Mouse (Mus musculus): Measurements from ENCODE around the gene Vamp5. TPM values are rescaled to one million over a fixed set of nuclear protein-coding genes. Genes with fewer than 3 reads are reported as not detected.
A peak's percentile ranks its signal among the peaks of the same experiment; 100 is the strongest.

Vamp5 gene
- 10.5 and 12.6 TPM in 2 replicates for polyA plus RNA-seq (2015; fragmentation: Nextera tagmentation; extraction: Ambion mirVana)

DNA sequence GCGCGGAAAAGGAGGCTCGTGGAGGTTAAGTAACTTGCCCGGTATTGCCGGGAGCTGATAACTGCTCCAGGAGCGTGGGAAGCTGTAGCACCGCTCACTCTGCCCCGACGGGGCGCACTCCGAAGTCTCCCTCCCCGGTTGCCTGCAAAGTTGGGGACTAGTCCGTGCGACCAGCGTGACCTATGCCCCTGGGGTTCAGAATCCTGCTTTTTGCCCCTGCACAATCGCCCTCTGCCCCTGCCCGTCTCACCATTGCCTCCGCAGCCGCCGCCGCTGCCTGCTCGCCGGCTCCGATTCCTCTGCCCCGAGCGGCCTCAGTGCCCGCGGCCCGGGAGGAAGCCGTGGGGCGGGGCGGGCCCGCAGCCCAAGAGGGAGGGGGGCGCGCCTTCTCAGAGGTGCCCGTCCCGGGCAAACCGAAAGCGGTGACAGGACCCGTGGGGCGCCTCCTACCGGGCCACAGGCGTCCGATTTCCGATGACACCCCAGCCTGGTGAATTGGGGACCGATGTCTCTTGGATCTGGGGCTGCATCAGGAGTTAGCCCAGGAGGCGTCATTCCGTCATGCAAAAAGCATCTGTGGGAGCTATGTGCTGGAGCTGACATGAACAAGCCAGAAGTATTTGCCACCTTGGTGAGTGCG, at the start of gene Vamp5:
Vamp5 (minus strand) TSS at position 338 of the 640 bp plus-strand sequence.
- 2% methylated on average over 48 of the region's 49 CpGs for WGBS
- peak; percentile 58 for ATAC-seq
- peaks cover 21% of the 10 kb centered on the region for H3K27me3 ChIP-seq (replicated peaks; ENCODE audit: control insufficient read depth, insufficient read depth, low read length)

DNA sequence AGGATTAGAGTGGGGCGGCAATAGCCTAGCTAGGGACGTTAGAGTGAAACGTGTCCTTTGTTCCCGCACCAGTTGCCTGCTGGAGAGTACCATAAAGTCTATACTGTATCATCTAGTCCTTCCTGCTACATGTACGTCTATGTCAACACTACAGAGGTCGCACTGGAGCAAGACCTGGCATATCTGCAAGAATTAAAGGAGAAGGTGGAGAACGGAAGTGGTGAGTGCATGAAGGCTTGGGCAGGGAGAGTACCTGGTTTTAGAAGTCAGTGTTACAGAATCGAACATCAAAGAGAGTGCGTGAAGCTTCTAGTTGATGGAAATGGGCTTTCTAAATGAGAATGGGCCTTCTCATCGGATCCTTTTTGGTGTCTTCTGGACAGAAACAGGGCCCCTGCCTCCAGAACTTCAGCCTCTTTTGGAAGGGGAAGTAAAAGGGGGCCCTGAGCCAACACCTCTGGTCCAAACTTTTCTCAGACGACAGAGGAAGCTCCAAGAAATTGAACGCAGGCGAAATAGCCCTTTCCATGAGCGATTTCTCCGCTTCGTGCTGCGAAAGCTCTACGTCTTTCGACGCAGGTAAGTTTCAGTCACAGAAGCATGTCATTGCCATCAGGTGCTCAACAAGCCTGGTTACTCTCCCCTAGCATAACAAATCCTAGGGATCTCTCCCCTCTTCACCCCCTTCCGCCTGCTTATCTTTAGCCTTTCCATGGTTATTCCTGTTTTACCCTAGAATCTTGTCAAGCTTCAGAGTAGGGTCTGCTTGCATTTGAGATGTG, 49.0 kb upstream of the Vamp5 start:
- H3K36me3 ChIP-seq (ENCODE audit: control insufficient read depth, insufficient read depth) = peaks cover 20% of the 10 kb centered on the region
- no peaks in the 10 kb centered on the region for H3K9me3 ChIP-seq (ENCODE audit: control insufficient read depth, low read length)
- 90% methylated on average over 21 of the region's 21 CpGs for WGBS
- no peaks in the 10 kb centered on the region for H3K4me1 ChIP-seq (replicated peaks; ENCODE audit: control insufficient read depth, insufficient read depth, low read length)
- no peak overlapping the region for H3K4me3 ChIP-seq (replicated peaks; ENCODE audit: low read length)
- no peak overlapping the region for H3K4me2 ChIP-seq (ENCODE audit: low read length)
- ATAC-seq = no peak
- H3K9ac ChIP-seq (replicated peaks; ENCODE audit: low read depth, low read length) = no peak overlapping the region
- no peaks in the 10 kb centered on the region for H3K27me3 ChIP-seq (replicated peaks; ENCODE audit: control insufficient read depth, insufficient read depth, low read length)
- H3K27ac ChIP-seq (ENCODE audit: low read length) = no peak overlapping the region

More for the DNA sequence above, at the start of gene Vamp5:
- no peaks in the 10 kb centered on the region for H3K36me3 ChIP-seq (ENCODE audit: control insufficient read depth, insufficient read depth)
- H3K4me2 ChIP-seq (ENCODE audit: low read length) = peak within 1 kb of the TSS; percentile 59
- H3K9ac ChIP-seq (replicated peaks; ENCODE audit: low read depth, low read length) = peak within 1 kb of the TSS; percentile 51
- no peaks in the 10 kb centered on the region for H3K9me3 ChIP-seq (ENCODE audit: control insufficient read depth, low read length)
- no peak within 1 kb of the TSS for H3K27ac ChIP-seq (ENCODE audit: low read length)
- H3K4me1 ChIP-seq (replicated peaks; ENCODE audit: control insufficient read depth, insufficient read depth, low read length) = no peaks in the 10 kb centered on the region; the same call in 1 of the 2 replicates
- peak within 1 kb of the TSS; percentile 43 for H3K4me3 ChIP-seq (replicated peaks; ENCODE audit: low read length)

DNA sequence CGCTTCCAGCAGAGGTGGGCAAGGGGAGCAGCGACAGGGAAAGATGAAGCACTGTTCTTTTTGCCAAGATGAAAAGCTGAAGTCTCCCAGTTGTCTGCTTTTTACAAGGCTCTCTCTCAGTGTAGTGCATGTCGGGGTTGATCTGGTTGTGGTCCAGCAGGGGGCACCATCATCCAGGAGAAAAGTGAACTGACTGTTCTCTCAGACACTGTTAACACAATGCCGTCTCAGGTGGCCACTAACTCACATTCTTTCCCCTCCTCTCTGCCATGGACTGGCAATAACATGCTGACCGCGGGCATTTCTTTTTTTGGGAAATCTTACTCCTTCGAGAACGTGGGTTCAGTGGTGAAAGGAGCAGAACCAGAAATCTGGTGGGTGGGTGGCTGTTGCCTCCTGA, 47.8 kb upstream of the Vamp5 start:
- no peaks in the 10 kb centered on the region for H3K9me3 ChIP-seq (ENCODE audit: control insufficient read depth, low read length)
- H3K36me3 ChIP-seq (ENCODE audit: control insufficient read depth, insufficient read depth) = peaks cover 26% of the 10 kb centered on the region
- no peak overlapping the region for H3K27ac ChIP-seq (ENCODE audit: low read length)
- no peaks in the 10 kb centered on the region for H3K4me1 ChIP-seq (replicated peaks; ENCODE audit: control insufficient read depth, insufficient read depth, low read length)
- ATAC-seq = peak; percentile 82
- no peak overlapping the region for H3K4me3 ChIP-seq (replicated peaks; ENCODE audit: low read length)
- H3K4me2 ChIP-seq (ENCODE audit: low read length) = no peak overlapping the region
- 35% methylated on average over 8 of the region's 8 CpGs for WGBS
- H3K27me3 ChIP-seq (replicated peaks; ENCODE audit: control insufficient read depth, insufficient read depth, low read length) = no peaks in the 10 kb centered on the region
- no peak overlapping the region for H3K9ac ChIP-seq (replicated peaks; ENCODE audit: low read depth, low read length)

DNA sequence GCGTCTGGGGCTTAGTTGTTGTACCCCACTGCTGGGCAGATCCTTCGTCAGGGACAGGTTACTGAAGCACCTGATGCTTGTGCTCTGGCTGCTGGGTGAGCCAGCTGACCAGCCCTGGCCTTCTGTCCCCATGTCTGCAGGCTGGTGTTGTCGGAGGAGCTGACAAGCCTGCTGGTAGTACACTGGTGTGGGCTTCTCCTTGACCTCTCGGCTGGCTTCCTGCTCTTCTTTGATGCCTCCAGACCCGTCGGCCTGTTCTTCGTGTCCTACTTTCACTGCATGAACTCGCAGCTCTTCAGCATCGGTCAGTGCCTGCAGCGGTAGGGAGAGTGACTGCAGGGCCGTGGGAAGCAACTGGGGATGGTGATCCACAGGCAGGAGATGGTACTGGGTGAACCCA, 45.4 kb upstream of the Vamp5 start:
- no peak overlapping the region for H3K27ac ChIP-seq (ENCODE audit: low read length)
- H3K27me3 ChIP-seq (replicated peaks; ENCODE audit: control insufficient read depth, insufficient read depth, low read length) = no peaks in the 10 kb centered on the region
- H3K9ac ChIP-seq (replicated peaks; ENCODE audit: low read depth, low read length) = no peak overlapping the region
- no peak for ATAC-seq
- H3K36me3 ChIP-seq (ENCODE audit: control insufficient read depth, insufficient read depth) = peaks cover 25% of the 10 kb centered on the region
- H3K4me1 ChIP-seq (replicated peaks; ENCODE audit: control insufficient read depth, insufficient read depth, low read length) = no peaks in the 10 kb centered on the region
- WGBS = 94% methylated on average over 11 of the region's 11 CpGs
- no peak overlapping the region for H3K4me2 ChIP-seq (ENCODE audit: low read length)
- no peak overlapping the region for H3K4me3 ChIP-seq (replicated peaks; ENCODE audit: low read length)
- no peaks in the 10 kb centered on the region for H3K9me3 ChIP-seq (ENCODE audit: control insufficient read depth, low read length)

DNA sequence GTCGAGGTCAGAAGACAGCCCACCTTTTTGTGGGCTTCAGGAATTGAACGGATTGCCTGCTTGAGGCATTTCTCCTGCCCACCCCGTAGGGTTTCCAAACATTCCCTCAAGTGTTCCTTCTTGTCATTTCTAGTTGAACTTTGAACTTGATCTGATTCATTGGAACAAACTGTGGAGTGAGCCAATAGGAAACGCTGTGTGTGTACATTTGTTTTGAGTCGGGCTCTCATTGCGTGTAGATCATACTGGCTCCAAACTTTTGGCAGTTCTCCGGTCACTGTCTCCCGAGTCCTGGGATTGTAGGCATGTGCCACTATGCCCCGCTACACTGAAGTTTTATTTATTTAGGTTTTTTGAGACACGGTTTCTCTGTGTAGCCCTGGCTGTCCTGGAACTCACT, 40.6 kb upstream of the Vamp5 start:
- no peak overlapping the region for H3K27ac ChIP-seq (ENCODE audit: low read length)
- no peaks in the 10 kb centered on the region for H3K27me3 ChIP-seq (replicated peaks; ENCODE audit: control insufficient read depth, insufficient read depth, low read length)
- no peak overlapping the region for H3K4me3 ChIP-seq (replicated peaks; ENCODE audit: low read length)
- no peak for ATAC-seq
- H3K9me3 ChIP-seq (ENCODE audit: control insufficient read depth, low read length) = no peaks in the 10 kb centered on the region
- peaks cover 5% of the 10 kb centered on the region; the same call in 1 of the 2 replicates for H3K4me1 ChIP-seq (replicated peaks; ENCODE audit: control insufficient read depth, insufficient read depth, low read length)
- H3K4me2 ChIP-seq (ENCODE audit: low read length) = no peak overlapping the region
- WGBS = 94% methylated on average over 10 of the region's 10 CpGs
- H3K9ac ChIP-seq (replicated peaks; ENCODE audit: low read depth, low read length) = no peak overlapping the region
- peaks cover 18% of the 10 kb centered on the region for H3K36me3 ChIP-seq (ENCODE audit: control insufficient read depth, insufficient read depth)

DNA sequence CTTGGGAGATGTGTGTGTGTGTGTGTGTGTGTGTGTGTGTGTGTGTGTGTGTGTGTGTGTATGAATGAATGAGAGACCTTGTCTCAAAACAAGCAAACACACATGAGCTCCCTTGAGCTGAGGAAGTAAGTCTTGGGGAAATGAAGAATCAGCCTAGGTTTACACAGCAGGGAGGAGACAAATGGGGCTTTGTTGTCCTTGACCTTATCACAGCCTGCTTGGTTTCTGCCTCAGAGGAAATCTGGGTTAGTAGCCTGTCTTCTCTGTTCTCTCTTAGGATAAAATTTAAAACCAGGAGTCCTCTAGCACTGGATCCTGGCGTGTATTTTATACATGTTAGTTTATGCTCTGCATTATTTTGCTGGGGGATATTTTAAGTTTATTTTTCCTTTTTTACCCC, 39.5 kb upstream of the Vamp5 start:
- no peak for ATAC-seq
- H3K9me3 ChIP-seq (ENCODE audit: control insufficient read depth, low read length) = no peaks in the 10 kb centered on the region
- H3K27me3 ChIP-seq (replicated peaks; ENCODE audit: control insufficient read depth, insufficient read depth, low read length) = no peaks in the 10 kb centered on the region
- no peak overlapping the region for H3K4me3 ChIP-seq (replicated peaks; ENCODE audit: low read length)
- peaks cover 14% of the 10 kb centered on the region for H3K36me3 ChIP-seq (ENCODE audit: control insufficient read depth, insufficient read depth)
- no peak overlapping the region for H3K27ac ChIP-seq (ENCODE audit: low read length)
- no peak overlapping the region for H3K9ac ChIP-seq (replicated peaks; ENCODE audit: low read depth, low read length)
- no peak overlapping the region for H3K4me2 ChIP-seq (ENCODE audit: low read length)
- H3K4me1 ChIP-seq (replicated peaks; ENCODE audit: control insufficient read depth, insufficient read depth, low read length) = peaks cover 14% of the 10 kb centered on the region
- 85% methylated on average over 1 of the region's 1 CpGs for WGBS

DNA sequence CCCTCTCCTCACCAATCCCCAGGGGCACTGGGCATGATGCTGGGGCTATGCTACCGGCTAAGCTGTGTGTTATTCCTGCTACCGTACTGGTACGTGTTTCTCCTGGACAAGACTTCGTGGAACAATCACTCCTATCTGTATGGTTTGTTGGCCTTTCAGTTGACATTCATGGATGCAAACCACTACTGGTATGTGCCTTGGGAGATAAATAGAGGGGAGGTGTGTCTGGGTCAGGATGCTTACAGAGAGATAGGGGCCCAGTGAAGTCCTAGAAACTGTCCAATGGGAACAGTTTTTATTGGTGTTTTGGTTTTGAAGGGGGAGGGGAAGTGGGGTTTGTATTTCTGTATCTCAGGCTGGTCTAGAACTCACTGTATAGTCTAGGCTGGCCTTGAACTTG, 38.0 kb upstream of the Vamp5 start:
- ATAC-seq = no peak
- no peaks in the 10 kb centered on the region for H3K27me3 ChIP-seq (replicated peaks; ENCODE audit: control insufficient read depth, insufficient read depth, low read length)
- no peak overlapping the region for H3K9ac ChIP-seq (replicated peaks; ENCODE audit: low read depth, low read length)
- no peak overlapping the region for H3K4me2 ChIP-seq (ENCODE audit: low read length)
- 90% methylated on average over 4 of the region's 4 CpGs for WGBS
- no peak overlapping the region for H3K27ac ChIP-seq (ENCODE audit: low read length)
- no peak overlapping the region for H3K4me3 ChIP-seq (replicated peaks; ENCODE audit: low read length)
- H3K36me3 ChIP-seq (ENCODE audit: control insufficient read depth, insufficient read depth) = peaks cover 9% of the 10 kb centered on the region
- H3K9me3 ChIP-seq (ENCODE audit: control insufficient read depth, low read length) = no peaks in the 10 kb centered on the region
- peaks cover 20% of the 10 kb centered on the region for H3K4me1 ChIP-seq (replicated peaks; ENCODE audit: control insufficient read depth, insufficient read depth, low read length)

DNA sequence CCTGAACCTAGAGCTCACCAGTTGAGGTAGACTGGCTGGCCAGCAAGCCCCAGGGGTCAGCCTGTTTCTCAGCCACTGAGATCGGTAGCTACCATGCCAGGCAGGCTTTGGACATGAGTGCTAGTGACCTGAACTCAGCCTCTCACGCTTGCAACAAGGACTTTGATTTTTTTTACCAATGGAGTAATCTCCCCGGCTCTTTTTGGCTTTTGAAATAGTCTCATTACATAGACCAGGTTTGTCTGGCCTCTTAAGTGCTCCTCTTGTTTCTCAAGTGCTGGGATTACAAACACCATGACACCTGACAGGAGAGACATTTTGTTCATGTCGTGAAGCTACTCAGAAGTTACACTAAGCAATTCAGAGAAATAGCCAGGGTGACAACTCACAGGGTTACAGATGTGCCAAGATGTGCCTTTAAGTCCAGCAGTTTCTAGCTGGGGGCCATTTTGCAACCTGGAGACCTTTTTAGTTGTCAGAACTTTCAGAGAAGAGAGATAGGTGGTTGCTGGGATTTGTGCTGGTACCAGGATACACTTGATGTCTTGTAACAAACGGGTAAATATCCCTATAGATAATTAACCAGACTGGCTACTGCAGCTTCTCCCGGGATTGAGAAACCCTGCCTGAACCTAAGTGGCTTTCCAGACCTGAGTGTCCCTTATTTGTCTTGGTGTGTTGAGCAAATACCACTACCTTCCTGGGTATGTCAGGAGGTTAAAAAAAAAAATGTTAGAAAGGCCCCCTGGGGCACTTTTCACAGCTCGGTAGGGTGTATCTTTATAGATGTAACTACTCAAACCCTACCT, 35.9 kb upstream of the Vamp5 start:
- Histone ChIP-seq H3K9me3 (ENCODE audit: control insufficient read depth, low read length) (no peaks in the 10 kb centered on the region), H3K27me3 (replicated peaks; ENCODE audit: control insufficient read depth, insufficient read depth, low read length) (no peaks in the 10 kb centered on the region), H3K4me3 (replicated peaks; ENCODE audit: low read length) (no peak overlapping the region), H3K9ac (replicated peaks; ENCODE audit: low read depth, low read length) (no peak overlapping the region), H3K27ac (ENCODE audit: low read length) (no peak overlapping the region), H3K4me1 (replicated peaks; ENCODE audit: control insufficient read depth, insufficient read depth, low read length) (peaks cover 20% of the 10 kb centered on the region), H3K4me2 (ENCODE audit: low read length) (no peak overlapping the region), H3K36me3 (ENCODE audit: control insufficient read depth, insufficient read depth) (0 out of 2 replicates have a peak, but pooled peaks cover 2% of the 10 kb centered on the region)
- WGBS = 92% methylated on average over 7 of the region's 7 CpGs
- ATAC-seq = no peak

DNA sequence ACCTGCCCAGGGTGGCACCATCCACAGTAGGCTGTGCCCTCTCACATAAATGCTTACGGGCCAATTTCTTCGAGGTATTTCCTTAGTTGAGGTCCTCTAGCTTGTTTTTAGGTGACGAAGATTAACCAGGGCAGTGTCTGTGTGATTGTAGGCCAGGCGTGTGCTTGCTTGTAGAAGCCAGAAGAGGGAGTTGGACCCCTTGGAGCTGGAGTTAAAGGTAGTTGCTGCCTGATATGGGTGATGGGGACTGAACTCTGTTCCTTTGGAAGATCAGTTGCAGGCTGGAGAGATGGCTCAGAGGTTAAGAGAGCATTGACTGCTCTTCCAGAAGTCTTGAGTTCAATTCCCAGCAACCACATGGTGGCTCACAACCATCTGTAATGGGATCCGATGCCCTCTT, 34.9 kb upstream of the Vamp5 start:
- no peak for ATAC-seq
- Histone ChIP-seq H3K9ac (replicated peaks; ENCODE audit: low read depth, low read length) (no peak overlapping the region), H3K4me3 (replicated peaks; ENCODE audit: low read length) (no peak overlapping the region), H3K27me3 (replicated peaks; ENCODE audit: control insufficient read depth, insufficient read depth, low read length) (no peaks in the 10 kb centered on the region), H3K4me1 (replicated peaks; ENCODE audit: control insufficient read depth, insufficient read depth, low read length) (peaks cover 20% of the 10 kb centered on the region), H3K36me3 (ENCODE audit: control insufficient read depth, insufficient read depth) (0 out of 2 replicates have a peak, but pooled peaks cover 2% of the 10 kb centered on the region), H3K4me2 (ENCODE audit: low read length) (peak overlapping the region; percentile 79), H3K27ac (ENCODE audit: low read length) (no peak overlapping the region), H3K9me3 (ENCODE audit: control insufficient read depth, low read length) (no peaks in the 10 kb centered on the region)
- WGBS = 88% methylated on average over 5 of the region's 5 CpGs
